Mouse (Mus musculus) intestine, embryonic 14.5 days (tissue): ENCODE data around the gene Zfp692. TPM values are rescaled to one million over a fixed set of nuclear protein-coding genes. Genes with fewer than 3 reads are reported as not detected.

Experiments used
- ATAC-seq: fragments of 200-750 bp; cut with Nextera tagmentation; replicated peaks from 2 replicates; pipeline ENCODE4 v1.8.0; 2017; ENCODE audit warnings: low read depth, moderate number of reproducible peaks, moderate TSS enrichment, moderate library complexity; ENCODE audit not compliant: low FRiP score, low TSS enrichment
- DNase-seq: peaks from one replicate; pipeline ENCODE4 v3.0.0-alpha.2; 2018; ENCODE audit warnings: low spot score
- H3K27ac ChIP-seq: fragments of 300-500 bp; sonication (generic); 2 replicates; pipeline ENCODE4 v1.5.1; 2014; ENCODE audit warnings: low read depth, mild to moderate bottlenecking, control low read depth
- H3K27me3 ChIP-seq: fragments of 300-500 bp; sonication (generic); replicated peaks from 2 replicates; pipeline ENCODE4 v1.6.1; 2014; ENCODE audit warnings: low read length, control low read depth; ENCODE audit not compliant: control insufficient read depth, insufficient read depth
- H3K36me3 ChIP-seq: fragments of 300-500 bp; sonication (generic); 2 replicates; pipeline ENCODE4 v1.6.1; 2014; ENCODE audit warnings: low read length, control low read depth; ENCODE audit not compliant: control insufficient read depth, insufficient read depth
- H3K4me1 ChIP-seq: fragments of 300-500 bp; sonication (generic); replicated peaks from 2 replicates; pipeline ENCODE4 v1.6.1; 2014; ENCODE audit warnings: low read length, control low read depth, mixed read lengths; ENCODE audit not compliant: control insufficient read depth, insufficient read depth
- H3K4me2 ChIP-seq: fragments of 300-500 bp; sonication (generic); 2 replicates; pipeline ENCODE4 v1.6.1; 2014; ENCODE audit warnings: low read length
- H3K4me3 ChIP-seq: fragments of 300-500 bp; sonication (generic); 2 replicates; pipeline ENCODE4 v1.5.1; 2014; ENCODE audit warnings: low read depth, low read length, control low read depth, mixed read lengths
- H3K9ac ChIP-seq: fragments of 300-500 bp; sonication (generic); 2 replicates; pipeline ENCODE4 v1.6.1; 2014; ENCODE audit warnings: mild to moderate bottlenecking, low read length
- H3K9me3 ChIP-seq: fragments of 300-500 bp; sonication (generic); 2 replicates; pipeline ENCODE4 v1.6.1; 2016; ENCODE audit warnings: low read length, control low read depth; ENCODE audit not compliant: control insufficient read depth
- WGBS: fragments of 180-500 bp; shearing (Covaris S2); extraction: QIAGEN DNeasy Blood & Tissue Kit; methylation state at CpG from one replicate; pipeline ENCODE4 v1.1.7; 2014; 5-methylcytosine and 5-hydroxymethylcytosine counted together
- polyA plus RNA-seq: library from polyadenylated mRNA; unstranded; fragments of >200 nt; fragmentation: Nextera tagmentation; extraction: Ambion mirVana; gene quantifications from 2 replicates; pipeline ENCODE4 v1.2.1, GENCODE M21; 2014

Gene Zfp692
- polyA plus RNA-seq, result 19.7 and 22.3 TPM in 2 replicates

DNA sequence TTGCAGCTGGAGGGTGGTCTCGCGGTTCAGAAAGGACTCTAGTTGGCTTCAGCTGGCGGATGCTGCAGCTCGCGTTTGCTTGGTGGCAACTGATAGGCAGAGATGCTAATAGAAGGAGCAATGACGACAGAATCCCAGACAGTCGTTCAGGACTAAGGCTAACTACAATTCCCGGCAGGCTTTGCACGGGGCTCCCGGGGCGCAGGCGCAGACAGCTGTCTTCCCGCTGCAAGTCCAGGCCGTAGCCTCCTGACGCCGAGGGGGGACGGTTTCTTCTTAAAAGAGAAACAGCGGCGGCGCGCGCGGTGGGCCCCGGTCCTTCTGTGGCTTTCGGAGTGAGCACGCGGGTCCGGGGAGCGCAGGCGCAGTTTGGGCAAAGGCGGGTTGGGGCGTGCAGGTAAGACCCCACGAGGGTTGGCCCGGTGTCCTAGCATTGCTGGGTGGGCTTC, at the start of gene Zfp692:
Gene Zfp692 (plus strand): TSS at position 210 of the 449 bp plus-strand sequence.
- peak within 1 kb of the TSS; percentile 64 for H3K9ac ChIP-seq
- H3K27ac ChIP-seq, result peak within 1 kb of the TSS; percentile 85
- peak; percentile 95 for DNase-seq

DNA sequence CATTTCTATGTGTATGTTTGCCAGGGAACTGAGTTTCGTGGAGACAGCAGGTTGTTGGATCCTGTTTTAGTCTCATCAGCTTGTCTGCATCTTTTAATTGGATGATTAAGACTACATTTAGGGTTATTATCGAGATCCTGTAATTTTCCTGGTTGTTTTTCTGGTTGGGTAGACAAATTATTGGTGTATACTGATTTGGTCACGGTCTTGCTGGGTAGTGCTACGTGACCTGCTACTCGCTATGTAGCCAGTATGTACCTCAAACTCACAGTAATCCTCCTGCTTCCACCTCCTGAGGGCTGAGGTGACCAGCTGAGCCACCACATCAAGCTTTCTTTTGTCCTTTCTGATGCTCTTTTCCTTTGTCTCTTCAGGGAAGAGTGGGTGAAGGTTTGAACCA, 49.1 kb upstream of the Zfp692 start:
- Histone ChIP-seq H3K36me3 (no peaks in the 10 kb centered on the region), H3K4me1 (no peaks in the 10 kb centered on the region), H3K27ac (no peak overlapping the region), H3K9ac (no peak overlapping the region), H3K27me3 (no peaks in the 10 kb centered on the region), H3K9me3 (no peaks in the 10 kb centered on the region), H3K4me2 (no peak overlapping the region), H3K4me3 (no peak overlapping the region)
- ATAC-seq, result no peak
- no peak for DNase-seq
- 83% methylated on average over 5 of the region's 5 CpGs for WGBS

More for the DNA sequence above, at the start of gene Zfp692:
- no peaks in the 10 kb centered on the region for H3K27me3 ChIP-seq
- H3K4me1 ChIP-seq, result peaks cover 12% of the 10 kb centered on the region
- under 1% methylated on average over 34 of the region's 34 CpGs for WGBS
- ATAC-seq, result peak; percentile 26
- H3K36me3 ChIP-seq, result peaks cover 6% of the 10 kb centered on the region
- H3K4me3 ChIP-seq, result peak within 1 kb of the TSS; percentile 51
- no peaks in the 10 kb centered on the region for H3K9me3 ChIP-seq
- peak within 1 kb of the TSS; percentile 83 for H3K4me2 ChIP-seq

GRCm38 (mm10) chr11:58260156-58260555, 46.7 kb upstream of the Zfp692 start:
- WGBS, result 87% methylated on average over 4 of the region's 4 CpGs
- Histone ChIP-seq H3K4me1 (no peaks in the 10 kb centered on the region), H3K9me3 (no peaks in the 10 kb centered on the region), H3K4me2 (no peak overlapping the region), H3K27ac (no peak overlapping the region), H3K27me3 (no peaks in the 10 kb centered on the region), H3K4me3 (no peak overlapping the region), H3K9ac (no peak overlapping the region), H3K36me3 (no peaks in the 10 kb centered on the region)
- ATAC-seq (no peak), DNase-seq (no peak)

- Histone ChIP-seq H3K4me3 (no peak overlapping the region), H3K4me1 (no peaks in the 10 kb centered on the region), H3K36me3 (no peaks in the 10 kb centered on the region), H3K9me3 (no peaks in the 10 kb centered on the region), H3K4me2 (no peak overlapping the region), H3K27ac (no peak overlapping the region), H3K27me3 (no peaks in the 10 kb centered on the region), H3K9ac (no peak overlapping the region)
- no peak for ATAC-seq
- WGBS, result 85% methylated on average over 4 of the region's 4 CpGs
- DNase-seq, result no peak
Measured at GRCm38 (mm10) chr11:58261826-58262225, 45.0 kb upstream of the Zfp692 start.

- no peak overlapping the region for H3K27ac ChIP-seq
- no peaks in the 10 kb centered on the region for H3K9me3 ChIP-seq
- no peak overlapping the region for H3K4me2 ChIP-seq
- no peak overlapping the region for H3K9ac ChIP-seq
- H3K4me3 ChIP-seq, result no peak overlapping the region
- ATAC-seq (no peak), DNase-seq (no peak)
- no peaks in the 10 kb centered on the region for H3K27me3 ChIP-seq
- no peaks in the 10 kb centered on the region for H3K4me1 ChIP-seq
- no peaks in the 10 kb centered on the region for H3K36me3 ChIP-seq
- WGBS, result 88% methylated on average over 3 of the region's 3 CpGs
Measured at GRCm38 (mm10) chr11:58262336-58262735, 44.5 kb upstream of the Zfp692 start.

GRCm38 (mm10) chr11:58263516-58263915, 43.4 kb upstream of the Zfp692 start:
- Histone ChIP-seq H3K27ac (no peak overlapping the region), H3K4me2 (no peak overlapping the region), H3K9me3 (no peaks in the 10 kb centered on the region), H3K9ac (no peak overlapping the region), H3K4me3 (no peak overlapping the region), H3K27me3 (no peaks in the 10 kb centered on the region), H3K36me3 (no peaks in the 10 kb centered on the region), H3K4me1 (no peaks in the 10 kb centered on the region)
- no peak for ATAC-seq
- 65% methylated on average over 2 of the region's 2 CpGs for WGBS
- no peak for DNase-seq

DNA sequence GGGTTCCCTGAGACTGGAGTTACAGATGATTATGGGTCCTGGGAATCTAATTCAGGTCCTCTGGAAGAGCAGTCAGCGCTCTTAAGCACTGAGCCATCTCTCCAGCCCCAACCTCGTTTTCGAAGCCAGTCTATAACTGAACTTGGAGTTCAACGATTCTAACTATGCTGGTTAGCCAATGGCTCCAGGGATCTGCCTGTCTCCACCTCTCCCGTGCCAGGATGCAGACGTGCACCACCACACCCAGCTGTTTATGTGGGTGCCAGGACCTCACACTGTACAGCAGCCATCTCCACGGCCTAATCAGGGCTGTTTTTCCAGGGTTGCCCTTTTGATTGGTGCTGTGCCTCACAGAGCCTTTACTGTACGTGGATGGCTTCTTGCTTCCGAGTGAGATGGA, 42.3 kb upstream of the Zfp692 start:
- DNase-seq (no peak), ATAC-seq (no peak)
- Histone ChIP-seq H3K27ac (no peak overlapping the region), H3K4me2 (no peak overlapping the region), H3K27me3 (no peaks in the 10 kb centered on the region), H3K4me1 (no peaks in the 10 kb centered on the region), H3K9me3 (no peaks in the 10 kb centered on the region), H3K4me3 (no peak overlapping the region), H3K9ac (no peak overlapping the region), H3K36me3 (no peaks in the 10 kb centered on the region)
- 81% methylated on average over 9 of the region's 9 CpGs for WGBS

DNA sequence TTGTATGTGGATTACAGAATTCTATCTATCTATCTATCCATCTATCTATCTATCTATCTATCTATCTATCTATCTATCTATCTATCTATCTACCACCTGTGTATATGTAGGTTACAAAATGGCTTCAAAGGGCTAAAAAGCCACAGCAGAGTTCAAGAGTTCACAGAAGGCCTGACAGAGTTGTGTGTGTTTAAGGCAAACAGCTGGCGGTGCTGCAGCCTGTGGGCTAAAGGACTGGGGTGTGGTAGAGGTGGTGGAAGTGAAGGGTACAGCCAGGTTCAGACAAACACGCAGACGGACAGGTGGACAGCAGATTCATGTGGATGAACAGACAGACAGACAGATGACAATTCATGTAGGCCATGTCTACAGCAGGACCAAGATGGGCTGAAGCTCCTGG, 38.6 kb upstream of the Zfp692 start:
- ATAC-seq (no peak), DNase-seq (no peak)
- Histone ChIP-seq H3K4me3 (no peak overlapping the region), H3K36me3 (no peaks in the 10 kb centered on the region), H3K4me2 (no peak overlapping the region), H3K27ac (no peak overlapping the region), H3K4me1 (no peaks in the 10 kb centered on the region), H3K9ac (no peak overlapping the region), H3K27me3 (no peaks in the 10 kb centered on the region), H3K9me3 (no peaks in the 10 kb centered on the region)
- WGBS, result 76% methylated on average over 3 of the region's 3 CpGs

DNA sequence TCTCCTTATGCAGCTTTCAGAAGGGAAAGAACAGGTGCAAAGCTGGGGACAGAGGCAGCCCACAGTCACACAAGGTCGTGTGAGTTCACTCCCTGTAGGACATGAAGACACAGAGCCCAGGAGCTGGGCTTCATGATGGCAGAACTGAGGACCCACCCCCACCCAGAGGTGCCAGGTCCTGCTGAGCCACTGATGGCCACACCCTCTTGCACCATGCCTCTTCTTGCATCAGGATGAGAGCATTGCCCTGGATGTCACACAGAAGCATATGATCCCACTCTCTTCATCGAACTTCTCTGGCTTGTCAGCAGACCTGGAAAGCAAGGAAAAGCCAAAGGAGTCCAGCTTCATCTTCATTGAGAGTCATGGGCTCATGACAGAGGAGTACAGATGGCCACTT, 32.3 kb upstream of the Zfp692 start, which contains the start of gene 4930438A08Rik:
Gene 4930438A08Rik (plus strand): TSS at position 228 of the 400 bp plus-strand sequence.
- Histone ChIP-seq H3K27ac (no peak within 1 kb of the TSS), H3K4me3 (no peak within 1 kb of the TSS), H3K4me1 (no peaks in the 10 kb centered on the region), H3K4me2 (no peak within 1 kb of the TSS), H3K36me3 (no peaks in the 10 kb centered on the region), H3K27me3 (no peaks in the 10 kb centered on the region), H3K9ac (no peak within 1 kb of the TSS), H3K9me3 (no peaks in the 10 kb centered on the region)
- WGBS, result 44% methylated on average over 2 of the region's 2 CpGs
- no peak for DNase-seq
- no peak for ATAC-seq
